Mouse (Mus musculus): ENCODE measurements around the gene Cadps. TPM values are rescaled to one million over a fixed set of nuclear protein-coding genes. Genes with fewer than 3 reads are reported as not detected.

Gene Cadps
- polyA plus RNA-seq, 1 experiment from 2014 or later = 0.41 TPM

DNA sequence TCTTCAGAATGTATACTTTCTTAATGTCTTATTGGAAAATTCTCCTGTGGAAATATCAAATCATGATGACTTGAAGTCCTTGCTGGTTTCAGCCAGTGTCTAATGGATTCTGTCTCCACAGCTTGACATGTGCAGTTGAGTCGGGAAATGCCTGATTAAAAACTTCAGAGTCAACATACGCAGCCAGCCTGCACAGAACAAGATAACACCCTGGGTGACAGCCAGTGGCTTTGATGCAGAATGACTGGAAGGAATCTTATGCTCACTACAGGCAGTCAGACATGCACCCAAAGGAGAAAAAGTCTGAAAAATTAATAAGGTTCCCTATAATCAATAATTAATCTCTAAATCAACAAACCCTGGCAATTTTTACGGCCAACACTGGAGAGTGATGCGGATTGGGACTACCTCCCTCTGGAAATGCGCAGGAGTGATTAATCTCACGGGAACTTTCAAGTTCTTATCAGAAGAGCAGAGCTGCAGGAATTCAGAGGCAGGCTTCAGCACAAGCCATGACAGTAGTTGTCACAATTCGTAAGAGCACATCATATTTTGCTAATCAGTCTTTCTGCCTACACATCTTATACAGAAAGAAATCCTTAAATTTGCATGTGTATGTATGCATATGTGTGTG, 185.6 kb downstream of the Cadps start:
- Histone ChIP-seq H3K4me2 (ENCODE audit: low read depth, low read length) (no peak overlapping the region), H3K27ac (ENCODE audit: low read length) (no peak overlapping the region), H3K9ac (ENCODE audit: low read length) (no peak overlapping the region), H3K9me3 (ENCODE audit: control insufficient read depth, low read length) (no peaks in the 10 kb centered on the region), H3K27me3 (ENCODE audit: control insufficient read depth, insufficient read depth, low read depth, low read length) (no peaks in the 10 kb centered on the region), H3K4me3 (ENCODE audit: low read length) (no peak overlapping the region), H3K4me1 (replicated peaks; ENCODE audit: control insufficient read depth, insufficient read depth, low read length) (no peaks in the 10 kb centered on the region), H3K36me3 (ENCODE audit: control insufficient read depth, insufficient read depth, low read length) (no peaks in the 10 kb centered on the region)
- no peak for ATAC-seq (ENCODE audit: low read depth)
- WGBS = 33% methylated on average over 7 of the region's 7 CpGs

DNA sequence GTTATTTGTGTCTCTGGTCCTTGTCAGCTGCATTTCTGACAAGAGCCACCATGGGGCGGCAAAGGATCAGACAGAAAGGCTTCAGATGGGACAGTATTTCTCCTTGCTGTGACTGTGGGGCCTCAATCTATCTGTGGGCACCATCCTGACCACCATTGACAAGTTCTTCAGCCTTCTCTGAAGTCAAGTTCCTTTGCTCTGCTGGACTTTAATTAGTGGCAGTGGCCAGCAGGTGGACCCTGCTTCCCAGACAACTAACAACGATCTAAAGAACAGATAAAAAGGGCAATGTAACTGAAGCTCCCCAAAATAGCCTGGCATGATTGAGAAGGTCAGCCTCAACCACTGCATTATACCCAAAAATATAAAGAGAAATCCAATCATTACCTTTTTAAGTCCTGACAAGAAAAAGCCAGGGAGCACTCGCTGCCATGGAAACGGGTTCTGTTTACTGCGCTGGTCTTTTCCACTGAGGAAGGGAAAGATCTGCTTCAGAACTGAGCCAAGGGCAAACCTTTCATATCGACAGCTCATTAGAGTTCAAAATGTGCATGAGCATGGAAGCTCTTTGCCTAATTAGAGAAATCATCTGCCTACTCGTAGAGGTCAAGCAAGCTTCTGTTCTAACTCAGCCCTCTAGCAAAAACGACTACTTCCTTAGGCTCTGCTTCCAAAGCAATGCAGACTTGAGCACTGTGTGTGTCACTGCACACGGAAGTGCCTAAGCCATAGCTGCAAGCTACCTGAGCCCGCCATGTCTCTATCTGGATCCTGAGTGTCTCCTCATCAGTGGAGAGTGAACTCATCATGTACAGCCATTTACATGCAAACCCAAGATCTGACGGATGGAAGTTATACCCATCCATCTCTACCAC, 198.4 kb downstream of the Cadps start:
- H3K9me3 ChIP-seq (ENCODE audit: control insufficient read depth, low read length) = no peaks in the 10 kb centered on the region
- WGBS = 77% methylated on average over 11 of the region's 11 CpGs
- no peak overlapping the region for H3K27ac ChIP-seq (ENCODE audit: low read length)
- no peaks in the 10 kb centered on the region for H3K27me3 ChIP-seq (ENCODE audit: control insufficient read depth, insufficient read depth, low read depth, low read length)
- no peak overlapping the region for H3K4me3 ChIP-seq (ENCODE audit: low read length)
- H3K4me1 ChIP-seq (replicated peaks; ENCODE audit: control insufficient read depth, insufficient read depth, low read length) = no peaks in the 10 kb centered on the region
- no peaks in the 10 kb centered on the region for H3K36me3 ChIP-seq (ENCODE audit: control insufficient read depth, insufficient read depth, low read length)
- no peak overlapping the region for H3K4me2 ChIP-seq (ENCODE audit: low read depth, low read length)
- ATAC-seq (ENCODE audit: low read depth) = no peak
- no peak overlapping the region for H3K9ac ChIP-seq (ENCODE audit: low read length)

DNA sequence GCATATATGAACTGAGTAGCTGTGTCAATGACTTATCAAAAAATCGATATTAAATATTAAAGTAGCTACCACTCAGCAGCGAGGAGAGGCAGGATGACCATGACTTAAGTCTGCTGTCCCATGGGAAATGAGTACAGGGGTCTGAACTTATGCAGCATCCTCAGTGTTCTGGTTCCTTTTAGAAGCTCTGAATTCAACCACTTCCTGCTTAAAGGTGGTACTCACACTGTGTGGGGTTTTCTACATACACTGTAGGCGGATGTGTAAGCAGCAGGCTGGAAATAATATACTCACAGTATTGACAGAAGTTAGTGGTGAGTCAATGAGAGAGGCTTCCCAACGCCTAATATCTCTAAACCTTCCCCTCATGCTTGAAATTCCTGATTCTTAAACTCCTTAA, 215.9 kb downstream of the Cadps start:
- Histone ChIP-seq H3K27ac (ENCODE audit: low read length) (no peak overlapping the region), H3K9me3 (ENCODE audit: control insufficient read depth, low read length) (no peaks in the 10 kb centered on the region), H3K9ac (ENCODE audit: low read length) (no peak overlapping the region), H3K36me3 (ENCODE audit: control insufficient read depth, insufficient read depth, low read length) (no peaks in the 10 kb centered on the region), H3K4me2 (ENCODE audit: low read depth, low read length) (no peak overlapping the region), H3K27me3 (ENCODE audit: control insufficient read depth, insufficient read depth, low read depth, low read length) (no peaks in the 10 kb centered on the region), H3K4me1 (replicated peaks; ENCODE audit: control insufficient read depth, insufficient read depth, low read length) (no peaks in the 10 kb centered on the region), H3K4me3 (ENCODE audit: low read length) (no peak overlapping the region)
- ATAC-seq (ENCODE audit: low read depth) = no peak
- WGBS = 70% methylated on average over 4 of the region's 4 CpGs

DNA sequence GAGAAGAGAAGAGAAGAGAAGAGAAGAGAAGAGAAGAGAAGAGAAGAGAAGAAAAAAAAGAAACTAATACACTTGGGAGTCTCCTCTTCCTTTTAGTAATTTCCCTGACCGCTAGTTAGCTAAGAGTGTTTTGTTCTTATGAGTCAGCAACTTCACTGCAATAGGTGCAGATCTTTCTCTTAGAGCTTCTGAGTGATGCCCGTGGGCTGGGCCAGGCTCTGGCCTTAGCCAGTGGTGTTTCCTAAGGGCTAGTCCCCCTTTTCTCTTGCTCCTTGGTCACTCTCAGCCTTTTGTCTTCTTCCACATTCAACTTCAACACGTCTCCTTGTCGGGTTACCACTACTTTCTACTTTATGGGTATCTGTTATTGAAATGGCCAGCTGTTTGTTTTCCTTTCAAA, 216.7 kb downstream of the Cadps start:
- Histone ChIP-seq H3K36me3 (ENCODE audit: control insufficient read depth, insufficient read depth, low read length) (no peaks in the 10 kb centered on the region), H3K9me3 (ENCODE audit: control insufficient read depth, low read length) (no peaks in the 10 kb centered on the region), H3K27ac (ENCODE audit: low read length) (no peak overlapping the region), H3K9ac (ENCODE audit: low read length) (no peak overlapping the region), H3K4me1 (replicated peaks; ENCODE audit: control insufficient read depth, insufficient read depth, low read length) (no peaks in the 10 kb centered on the region), H3K4me2 (ENCODE audit: low read depth, low read length) (no peak overlapping the region), H3K27me3 (ENCODE audit: control insufficient read depth, insufficient read depth, low read depth, low read length) (no peaks in the 10 kb centered on the region), H3K4me3 (ENCODE audit: low read length) (no peak overlapping the region)
- no peak for ATAC-seq (ENCODE audit: low read depth)
- WGBS = 79% methylated on average over 4 of the region's 4 CpGs

DNA sequence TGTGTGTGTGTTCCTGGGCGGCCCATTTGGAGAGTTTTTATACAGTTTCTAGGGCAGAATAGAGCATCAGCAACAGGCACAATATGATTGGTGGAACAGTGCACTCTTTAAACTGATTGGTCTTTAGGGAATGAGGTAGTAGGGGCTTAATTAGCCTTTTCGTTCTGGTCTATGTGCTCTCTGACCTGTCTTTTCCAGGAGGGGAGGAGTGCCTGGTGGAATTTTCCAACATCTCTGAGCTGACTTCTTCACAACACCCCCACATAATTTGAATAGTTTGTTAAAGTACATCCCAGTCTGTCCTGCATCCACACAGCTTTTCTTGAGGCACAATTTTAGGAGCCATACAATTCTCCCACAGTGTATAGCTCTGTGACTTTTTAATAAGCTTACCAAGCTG, 220.8 kb downstream of the Cadps start:
- no peak overlapping the region for H3K4me3 ChIP-seq (ENCODE audit: low read length)
- 77% methylated on average over 2 of the region's 2 CpGs for WGBS

DNA sequence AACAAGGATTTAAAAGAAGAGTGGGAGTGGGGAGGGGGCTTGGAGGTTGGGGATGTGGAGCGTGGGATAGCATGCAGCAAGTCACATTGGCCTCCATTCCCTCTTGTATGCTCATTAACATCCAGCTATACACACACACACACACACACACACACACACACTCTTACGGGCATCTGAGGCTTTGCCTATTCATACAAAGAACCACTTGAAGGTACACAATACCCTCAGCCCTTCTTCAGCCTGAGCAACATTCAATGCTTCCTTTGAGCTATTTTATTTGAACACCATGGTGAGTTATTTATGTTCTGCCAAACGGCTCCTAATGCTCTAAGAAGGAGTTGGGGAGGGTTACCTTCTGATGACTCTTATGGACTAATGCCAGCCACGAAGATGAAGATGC, 227.6 kb downstream of the Cadps start:
- 57% methylated on average over 4 of the region's 4 CpGs for WGBS
- no peaks in the 10 kb centered on the region for H3K4me1 ChIP-seq (replicated peaks; ENCODE audit: control insufficient read depth, insufficient read depth, low read length)
- H3K4me2 ChIP-seq (ENCODE audit: low read depth, low read length) = no peak overlapping the region
- H3K36me3 ChIP-seq (ENCODE audit: control insufficient read depth, insufficient read depth, low read length) = no peaks in the 10 kb centered on the region
- H3K4me3 ChIP-seq (ENCODE audit: low read length) = no peak overlapping the region
- no peak overlapping the region for H3K9ac ChIP-seq (ENCODE audit: low read length)
- H3K27ac ChIP-seq (ENCODE audit: low read length) = no peak overlapping the region
- no peak for ATAC-seq (ENCODE audit: low read depth)
- no peaks in the 10 kb centered on the region for H3K27me3 ChIP-seq (ENCODE audit: control insufficient read depth, insufficient read depth, low read depth, low read length)
- H3K9me3 ChIP-seq (ENCODE audit: control insufficient read depth, low read length) = no peaks in the 10 kb centered on the region

More for the DNA sequence above, 220.8 kb downstream of the Cadps start:
- no peaks in the 10 kb centered on the region for H3K9me3 ChIP-seq (ENCODE audit: control insufficient read depth, low read length)
- no peak overlapping the region for H3K9ac ChIP-seq (ENCODE audit: low read length)
- no peak overlapping the region for H3K27ac ChIP-seq (ENCODE audit: low read length)
- H3K36me3 ChIP-seq (ENCODE audit: control insufficient read depth, insufficient read depth, low read length) = no peaks in the 10 kb centered on the region
- no peak overlapping the region for H3K4me2 ChIP-seq (ENCODE audit: low read depth, low read length)
- H3K4me1 ChIP-seq (replicated peaks; ENCODE audit: control insufficient read depth, insufficient read depth, low read length) = no peaks in the 10 kb centered on the region
- ATAC-seq (ENCODE audit: low read depth) = no peak
- H3K27me3 ChIP-seq (ENCODE audit: control insufficient read depth, insufficient read depth, low read depth, low read length) = no peaks in the 10 kb centered on the region

DNA sequence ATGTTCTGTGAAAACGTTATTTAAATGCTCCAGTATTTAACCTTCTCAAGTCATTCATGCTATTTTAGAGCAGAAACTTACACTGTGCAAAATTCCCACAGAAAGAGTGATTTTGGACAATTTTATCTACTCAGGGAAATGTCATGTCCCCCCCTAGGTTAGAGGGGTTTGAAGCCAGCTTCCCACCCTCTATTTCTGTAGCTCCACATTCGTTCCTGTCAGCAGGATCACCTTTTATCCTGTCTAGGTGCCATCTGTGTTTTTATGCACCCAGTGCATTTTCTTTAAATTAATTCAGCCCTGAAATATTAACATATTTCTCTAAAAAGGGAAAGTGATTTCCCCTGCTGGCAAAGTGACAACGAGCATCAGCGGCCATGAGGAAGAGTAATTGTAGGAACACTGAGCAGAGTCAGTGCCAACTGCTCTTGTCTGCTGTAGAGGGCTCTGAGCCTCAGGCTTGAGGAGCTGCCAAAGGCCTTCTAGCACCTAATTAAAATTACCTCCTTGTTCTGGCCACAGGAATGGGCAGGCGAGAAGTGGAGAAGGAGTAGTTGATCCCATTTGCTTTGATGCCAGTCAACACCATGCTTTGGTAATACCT, 230.3 kb downstream of the Cadps start:
- no peaks in the 10 kb centered on the region for H3K36me3 ChIP-seq (ENCODE audit: control insufficient read depth, insufficient read depth, low read length)
- H3K4me3 ChIP-seq (ENCODE audit: low read length) = no peak overlapping the region
- no peak for ATAC-seq (ENCODE audit: low read depth)
- 66% methylated on average over 5 of the region's 5 CpGs for WGBS
- H3K4me2 ChIP-seq (ENCODE audit: low read depth, low read length) = no peak overlapping the region
- H3K27ac ChIP-seq (ENCODE audit: low read length) = no peak overlapping the region
- H3K9ac ChIP-seq (ENCODE audit: low read length) = no peak overlapping the region
- no peaks in the 10 kb centered on the region for H3K27me3 ChIP-seq (ENCODE audit: control insufficient read depth, insufficient read depth, low read depth, low read length)
- no peaks in the 10 kb centered on the region for H3K9me3 ChIP-seq (ENCODE audit: control insufficient read depth, low read length)
- no peaks in the 10 kb centered on the region for H3K4me1 ChIP-seq (replicated peaks; ENCODE audit: control insufficient read depth, insufficient read depth, low read length)

DNA sequence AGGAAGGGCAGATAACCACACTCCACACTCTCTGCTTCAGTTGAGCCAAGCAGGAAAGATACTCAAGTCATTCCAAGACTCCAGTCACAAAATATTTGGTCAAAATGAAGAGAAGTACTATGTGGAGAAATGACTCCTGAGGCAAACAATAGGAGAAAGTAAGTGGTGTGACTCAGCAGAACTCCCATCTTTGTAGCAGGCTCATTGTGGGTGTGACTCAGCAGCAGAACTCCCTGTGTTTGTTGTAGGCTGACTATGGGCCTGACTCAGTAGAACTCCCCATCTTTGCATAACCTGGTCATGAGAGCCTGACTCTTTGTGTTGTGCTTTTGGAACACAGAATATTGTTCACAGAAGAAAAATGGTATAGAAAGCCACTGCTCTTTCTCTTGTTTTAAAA, 231.1 kb downstream of the Cadps start:
- no peak for ATAC-seq (ENCODE audit: low read depth)
- H3K27me3 ChIP-seq (ENCODE audit: control insufficient read depth, insufficient read depth, low read depth, low read length) = no peaks in the 10 kb centered on the region
- H3K9ac ChIP-seq (ENCODE audit: low read length) = no peak overlapping the region
- H3K4me1 ChIP-seq (replicated peaks; ENCODE audit: control insufficient read depth, insufficient read depth, low read length) = no peaks in the 10 kb centered on the region
- H3K27ac ChIP-seq (ENCODE audit: low read length) = no peak overlapping the region
- no peaks in the 10 kb centered on the region for H3K9me3 ChIP-seq (ENCODE audit: control insufficient read depth, low read length)
- H3K36me3 ChIP-seq (ENCODE audit: control insufficient read depth, insufficient read depth, low read length) = no peaks in the 10 kb centered on the region
- H3K4me2 ChIP-seq (ENCODE audit: low read depth, low read length) = no peak overlapping the region
- H3K4me3 ChIP-seq (ENCODE audit: low read length) = no peak overlapping the region

DNA sequence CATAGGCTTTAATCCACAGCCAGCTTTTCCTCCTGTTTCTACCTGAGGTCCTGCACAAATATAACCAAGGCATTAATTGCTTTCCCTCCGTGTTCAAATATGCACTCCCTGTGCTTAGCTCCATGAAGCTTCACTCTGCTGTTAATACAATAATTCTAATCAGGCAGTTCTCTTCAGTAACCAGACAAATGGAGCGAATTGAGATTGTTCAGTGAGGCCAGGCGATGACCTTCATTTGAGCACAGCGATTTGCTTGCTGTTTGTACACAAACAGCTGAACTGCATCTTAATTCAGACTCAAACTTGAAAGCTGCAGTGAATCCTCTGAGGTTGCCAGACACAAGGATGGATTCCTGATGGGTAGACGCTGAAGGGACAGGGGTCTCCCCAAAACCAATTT, 239.3 kb downstream of the Cadps start:
- no peaks in the 10 kb centered on the region for H3K9me3 ChIP-seq (ENCODE audit: control insufficient read depth, low read length)
- H3K4me3 ChIP-seq (ENCODE audit: low read length) = no peak overlapping the region
- H3K27ac ChIP-seq (ENCODE audit: low read length) = no peak overlapping the region
- no peak overlapping the region for H3K4me2 ChIP-seq (ENCODE audit: low read depth, low read length)
- no peaks in the 10 kb centered on the region for H3K4me1 ChIP-seq (replicated peaks; ENCODE audit: control insufficient read depth, insufficient read depth, low read length)
- H3K36me3 ChIP-seq (ENCODE audit: control insufficient read depth, insufficient read depth, low read length) = no peaks in the 10 kb centered on the region
- no peak overlapping the region for H3K9ac ChIP-seq (ENCODE audit: low read length)
- no peak for ATAC-seq (ENCODE audit: low read depth)
- no peaks in the 10 kb centered on the region for H3K27me3 ChIP-seq (ENCODE audit: control insufficient read depth, insufficient read depth, low read depth, low read length)
- WGBS = 80% methylated on average over 5 of the region's 5 CpGs
